Mouse (Mus musculus) thymus, adult 2 months (tissue): ENCODE data around the gene Pcyox1. TPM values are rescaled to one million over a fixed set of nuclear protein-coding genes. Genes with fewer than 3 reads are reported as not detected.
"Not testable (repeated sequence)": the region's sequence is repeated elsewhere in the genome, so short reads cannot be mapped to it uniquely, and the experiment has no call there.

Source experiments
- DNase-seq: peaks from one replicate; pipeline ENCODE4 v3.0.0; 2021
- H3K27ac ChIP-seq: fragments of 200-500 bp; 2 replicates; pipeline ENCODE4 v1.5.1; 2012; ENCODE audit warnings: low read length, control low read depth; ENCODE audit not compliant: control insufficient read depth, insufficient read depth
- H3K27me3 ChIP-seq: fragments of 200-500 bp; 2 replicates; pipeline ENCODE4 v1.6.1; 2012; ENCODE audit warnings: mild to moderate bottlenecking, low read length, moderate library complexity, mixed read lengths; ENCODE audit not compliant: control insufficient read depth, insufficient read depth
- H3K36me3 ChIP-seq: fragments of 200-500 bp; 2 replicates; pipeline ENCODE4 v1.6.1; 2012; ENCODE audit warnings: mild to moderate bottlenecking, low read length, moderate library complexity; ENCODE audit not compliant: control insufficient read depth, insufficient read depth
- H3K4me1 ChIP-seq: fragments of 200-500 bp; replicated peaks from 2 replicates; pipeline ENCODE4 v1.6.1; 2012; ENCODE audit warnings: low read length; ENCODE audit not compliant: control insufficient read depth, insufficient read depth
- H3K4me3 ChIP-seq: fragments of 200-500 bp; 2 replicates; pipeline ENCODE4 v1.5.1; 2012; ENCODE audit warnings: mild to moderate bottlenecking, low read length, control low read depth, moderate library complexity; ENCODE audit not compliant: control insufficient read depth, insufficient read depth
- CTCF ChIP-seq: fragments of 200-500 bp; IDR thresholded peaks from 2 replicates; pipeline ENCODE4 v1.5.1; 2012; ENCODE audit warnings: mild to moderate bottlenecking, control low read depth, low read length, moderate library complexity, borderline replicate concordance; ENCODE audit not compliant: control insufficient read depth, poor library complexity, insufficient read depth; ENCODE audit errors: extremely low read depth
- POLR2A ChIP-seq: fragments of 200-500 bp; IDR thresholded peaks from 2 replicates; pipeline ENCODE4 v1.6.1; 2012; ENCODE audit warnings: mild to moderate bottlenecking, low read length, control low read depth, moderate library complexity; ENCODE audit not compliant: control insufficient read depth, poor library complexity, insufficient read depth; ENCODE audit errors: extremely low read depth
- WGBS: fragments of 180-500 bp; shearing (Covaris S2); methylation state at CpG from one replicate; pipeline ENCODE4 v1.1.7; 2018; 5-methylcytosine and 5-hydroxymethylcytosine counted together
- polyA plus RNA-seq: library from polyadenylated mRNA; depleted of rRNA; stranded (reverse); fragments of >200 nt; gene quantifications from 2 replicates; pipeline ENCODE4 v1.2.3, GENCODE M21; 2012; rRNA removed

The Pcyox1 gene
- polyA plus RNA-seq, 1 experiment: 15.8 TPM

DNA sequence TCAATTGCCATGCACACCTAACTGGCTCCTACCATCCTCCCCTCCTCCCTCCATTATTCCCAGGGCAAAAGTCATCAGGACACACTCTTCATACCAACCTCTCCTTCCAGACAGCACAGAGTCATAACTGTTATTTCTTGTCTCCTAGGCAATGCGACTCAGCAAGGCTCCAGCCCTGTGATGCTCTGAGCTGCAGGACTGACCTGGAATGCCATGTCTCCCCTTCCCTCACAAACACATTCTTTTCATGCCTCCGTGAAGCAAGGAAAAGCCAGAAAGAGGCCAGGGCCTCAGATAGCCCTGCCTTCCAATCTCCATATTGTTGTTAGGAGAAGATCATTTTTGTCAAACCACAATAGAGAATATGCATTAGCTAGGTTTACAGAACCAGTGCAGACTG lies 50.9 kb downstream of the Pcyox1 start:
- WGBS: 89% methylated on average over 2 of the region's 2 CpGs
- Histone ChIP-seq H3K27ac (no peak overlapping the region), H3K36me3 (no peaks in the 10 kb centered on the region), H3K27me3 (no peaks in the 10 kb centered on the region), H3K4me3 (no peak overlapping the region), H3K4me1 (no peaks in the 10 kb centered on the region)
- TF ChIP-seq CTCF (no peak), POLR2A (no peak)
- no peak for DNase-seq

DNA sequence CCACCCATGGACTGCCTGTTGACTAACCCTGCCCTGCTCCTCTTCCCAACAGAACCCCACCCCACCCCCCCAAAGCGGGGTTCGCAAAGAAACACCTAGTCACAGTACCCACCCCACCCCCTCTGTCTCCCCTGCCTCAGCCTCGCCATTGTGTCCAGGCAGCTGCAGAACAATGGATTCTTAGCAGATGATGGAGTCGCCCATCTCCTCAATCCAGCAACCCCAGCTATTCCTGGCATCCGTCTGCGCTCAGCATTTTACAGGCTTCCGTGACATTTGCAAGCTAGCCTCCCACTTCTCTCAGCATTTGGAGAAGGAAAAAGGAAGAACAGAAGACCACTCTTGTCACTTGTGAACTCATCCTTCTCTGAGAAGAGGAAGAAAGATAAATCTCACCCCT lies 53.3 kb downstream of the Pcyox1 start:
- Histone ChIP-seq H3K27me3 (no peaks in the 10 kb centered on the region), H3K4me3 (no peak overlapping the region), H3K27ac (no peak overlapping the region), H3K4me1 (no peaks in the 10 kb centered on the region), H3K36me3 (no peaks in the 10 kb centered on the region)
- 52% methylated on average over 7 of the region's 7 CpGs for WGBS
- no peak for DNase-seq
- TF ChIP-seq POLR2A (no peak), CTCF (no peak)

GRCm38 (mm10) chr6:86336340-86336739 lies 60.6 kb downstream of the Pcyox1 start:
- not testable (repeated sequence) for H3K27me3 ChIP-seq, H3K36me3 ChIP-seq, H3K4me3 ChIP-seq, H3K27ac ChIP-seq, H3K4me1 ChIP-seq, DNase-seq
- 96% methylated on average over 4 of the region's 4 CpGs for WGBS

Other genes starting within 250 kb of the Pcyox1 start
- 0.84 and 2.1 TPM in 2 replicates for gene Tgfa, start 201.9 kb downstream of the Pcyox1 start, polyA plus RNA-seq
- gene Fam136a, start 31.5 kb downstream of the Pcyox1 start, polyA plus RNA-seq: 14.3 and 15.3 TPM in 2 replicates
- gene Snrpg, start 25.9 kb downstream of the Pcyox1 start, polyA plus RNA-seq: 67.2 and 87.1 TPM in 2 replicates
- 73.1 and 83.4 TPM in 2 replicates for gene Tia1, start 7.1 kb upstream of the Pcyox1 start, polyA plus RNA-seq
- 32.3 and 32.5 TPM in 2 replicates for gene Gm44790, start 29.5 kb upstream of the Pcyox1 start, polyA plus RNA-seq
- 14.9 and 16.6 TPM in 2 replicates for gene C87436, start 41.2 kb upstream of the Pcyox1 start, polyA plus RNA-seq
- 291 and 363 TPM in 2 replicates for gene Pcbp1, start 129.2 kb upstream of the Pcyox1 start, polyA plus RNA-seq
- gene Asprv1, start 231.0 kb upstream of the Pcyox1 start, polyA plus RNA-seq: 7.6 and 10.1 TPM in 2 replicates